Comparison of ENCODE assay signal across 9 mouse cellular contexts in genomic region chr8:123717516-123718490, GRCm38 (mm10).
A peak's percentile ranks its signal among the peaks of the same experiment; 100 is the strongest.
DNase-seq lines count a peak whose midpoint lies in the region; ATAC-seq and TF ChIP-seq lines count a peak whose summit lies in the region.
"Had no signal": no experiment of that assay in that cellular context is flagged by ENCODE, and none has a peak within 500 bp of the region (broad histone marks: within the 10 kb centered on the region; RNA-seq: fewer than 3 reads in every experiment).

No protein-coding gene starts in this region.

- 0 out of 2 replicates have a peak overlapping the region, but pooled peaks have one; percentile 31 for H3K27ac ChIP-seq in forebrain, embryonic 12.5 days
- H3K27ac ChIP-seq in forebrain, embryonic 11.5 days (ENCODE audit: low read depth, low read length) = no peak overlapping the region
- peak overlapping the region; percentile 80 for H3K27ac ChIP-seq in heart, postnatal 0 days (ENCODE audit: low read depth)
- H3K27ac ChIP-seq in limb, embryonic 14.5 days (replicated peaks; ENCODE audit: low read depth, low read length) = no peak overlapping the region
- H3K27ac ChIP-seq in stomach, embryonic 16.5 days (ENCODE audit: low read length) = peak overlapping the region; percentile 76
- H3K27ac ChIP-seq in forebrain, embryonic 15.5 days (replicated peaks) = no peak overlapping the region
- H3K27ac ChIP-seq: embryonic facial prominence, embryonic 15.5 days had no signal

- no peak overlapping the region for H3K4me2 ChIP-seq in forebrain, embryonic 12.5 days
- H3K4me2 ChIP-seq in forebrain, embryonic 11.5 days (ENCODE audit: low read depth, low read length, severe bottlenecking) = no peak overlapping the region
- H3K4me2 ChIP-seq in heart, postnatal 0 days (ENCODE audit: low read depth, low read length) = no peak overlapping the region
- H3K4me2 ChIP-seq in limb, embryonic 14.5 days (replicated peaks; ENCODE audit: low read depth, low read length, severe bottlenecking) = no peak overlapping the region
- no peak overlapping the region for H3K4me2 ChIP-seq in stomach, embryonic 16.5 days (ENCODE audit: low read depth, low read length)
- H3K4me2 ChIP-seq in forebrain, embryonic 15.5 days (replicated peaks) = no peak overlapping the region
- H3K4me2 ChIP-seq: embryonic facial prominence, embryonic 15.5 days had no signal

- H3K27me3 ChIP-seq in forebrain, embryonic 12.5 days = no peaks in the 10 kb centered on the region
- no peaks in the 10 kb centered on the region for H3K27me3 ChIP-seq in forebrain, embryonic 11.5 days (ENCODE audit: control insufficient read depth, insufficient read depth, low read length)
- H3K27me3 ChIP-seq in heart, postnatal 0 days (ENCODE audit: control insufficient read depth, insufficient read depth, low read length) = no peaks in the 10 kb centered on the region
- H3K27me3 ChIP-seq in limb, embryonic 14.5 days (ENCODE audit: control insufficient read depth, insufficient read depth, low read length) = no peaks in the 10 kb centered on the region
- H3K27me3 ChIP-seq in stomach, embryonic 16.5 days (ENCODE audit: control insufficient read depth, insufficient read depth, low read length) = no peaks in the 10 kb centered on the region
- no peaks in the 10 kb centered on the region for H3K27me3 ChIP-seq in forebrain, embryonic 15.5 days
- H3K27me3 ChIP-seq: embryonic facial prominence, embryonic 15.5 days had no signal

- no peak for TF ChIP-seq POLR2A in limb, embryonic 14.5 days (IDR thresholded peaks at IDR 0.05; ENCODE audit: borderline replicate concordance, extremely low read depth, insufficient read depth, insufficient read length)

- H3K9ac ChIP-seq in forebrain, embryonic 12.5 days = no peak overlapping the region
- H3K9ac ChIP-seq in forebrain, embryonic 11.5 days (ENCODE audit: low read length) = no peak overlapping the region
- no peak overlapping the region for H3K9ac ChIP-seq in heart, postnatal 0 days (replicated peaks; ENCODE audit: low read depth, low read length)
- H3K9ac ChIP-seq in limb, embryonic 14.5 days (ENCODE audit: low read depth, low read length, severe bottlenecking) = no peak overlapping the region
- 0 out of 2 replicates have a peak overlapping the region, but pooled peaks have one; percentile 28 for H3K9ac ChIP-seq in stomach, embryonic 16.5 days (ENCODE audit: low read length)
- no peak overlapping the region for H3K9ac ChIP-seq in forebrain, embryonic 15.5 days (replicated peaks)
- H3K9ac ChIP-seq: embryonic facial prominence, embryonic 15.5 days had no signal

- no peak for DNase-seq in forebrain, embryonic 11.5 days (ENCODE audit: low spot score)
- DNase-seq in adrenal gland, adult 18-20 months (ENCODE audit: low spot score in 2 of 2) = peak; percentile 47 to 61
- peak; percentile 85 for DNase-seq in heart, postnatal 0 days (ENCODE audit: low spot score)
- peak; percentile 29 for DNase-seq in limb, embryonic 14.5 days (ENCODE audit: low spot score)
- no peak for DNase-seq in cerebellum, postnatal 25 days

- no peak for ATAC-seq in forebrain, embryonic 12.5 days (ENCODE audit: low FRiP score)
- ATAC-seq in forebrain, embryonic 11.5 days (replicated peaks; ENCODE audit: low FRiP score) = no peak
- peak; percentile 85 for ATAC-seq in heart, postnatal 0 days (ENCODE audit: insufficient read depth, low read depth)
- ATAC-seq in limb, embryonic 14.5 days (ENCODE audit: low FRiP score, low read depth) = no peak
- ATAC-seq in stomach, embryonic 16.5 days (ENCODE audit: insufficient read depth, low FRiP score) = peak; percentile 84
- no peak for ATAC-seq in forebrain, embryonic 15.5 days (replicated peaks)

- no peak for TF ChIP-seq EP300 in heart, postnatal 0 days (IDR thresholded peaks at IDR 0.05; ENCODE audit: low read depth)

- TF ChIP-seq CTCF in heart, postnatal 0 days (IDR thresholded peaks at IDR 0.05; ENCODE audit: low read depth) = no peak

- H3K36me3 ChIP-seq in forebrain, embryonic 12.5 days (replicated peaks) = no peaks in the 10 kb centered on the region
- no peaks in the 10 kb centered on the region for H3K36me3 ChIP-seq in forebrain, embryonic 11.5 days (ENCODE audit: control insufficient read depth, insufficient read depth, low read length)
- H3K36me3 ChIP-seq in heart, postnatal 0 days (replicated peaks; ENCODE audit: control insufficient read depth, insufficient read depth, low read length) = no peaks in the 10 kb centered on the region
- H3K36me3 ChIP-seq in limb, embryonic 14.5 days (ENCODE audit: control insufficient read depth, insufficient read depth, low read length) = no peaks in the 10 kb centered on the region
- no peaks in the 10 kb centered on the region for H3K36me3 ChIP-seq in stomach, embryonic 16.5 days (ENCODE audit: control insufficient read depth, insufficient read depth, low read length)
- no peaks in the 10 kb centered on the region for H3K36me3 ChIP-seq in forebrain, embryonic 15.5 days
- H3K36me3 ChIP-seq: embryonic facial prominence, embryonic 15.5 days had no signal

- H3K4me3 ChIP-seq in forebrain, embryonic 12.5 days (replicated peaks) = no peak overlapping the region
- no peak overlapping the region for H3K4me3 ChIP-seq in forebrain, embryonic 11.5 days (ENCODE audit: low read depth, low read length)
- no peak overlapping the region for H3K4me3 ChIP-seq in heart, postnatal 0 days (ENCODE audit: low read depth, low read length)
- H3K4me3 ChIP-seq in limb, embryonic 14.5 days (replicated peaks; ENCODE audit: low read length) = no peak overlapping the region
- no peak overlapping the region for H3K4me3 ChIP-seq in stomach, embryonic 16.5 days (replicated peaks; ENCODE audit: low read length)
- H3K4me3 ChIP-seq in forebrain, embryonic 15.5 days = no peak overlapping the region
- H3K4me3 ChIP-seq: embryonic facial prominence, embryonic 15.5 days had no signal

- 77% methylated on average over 15 of the region's 15 CpGs for WGBS in forebrain, embryonic 12.5 days
- WGBS in forebrain, embryonic 11.5 days = 77% methylated on average over 14 of the region's 15 CpGs
- 58% methylated on average over 15 of the region's 15 CpGs for WGBS in heart, postnatal 0 days
- 75% methylated on average over 15 of the region's 15 CpGs for WGBS in limb, embryonic 14.5 days
- WGBS in stomach, embryonic 16.5 days = 65% methylated on average over 15 of the region's 15 CpGs
- 75% methylated on average over 15 of the region's 15 CpGs for WGBS in forebrain, embryonic 15.5 days

- peaks cover 37% of the 10 kb centered on the region for H3K4me1 ChIP-seq in forebrain, embryonic 12.5 days
- H3K4me1 ChIP-seq in forebrain, embryonic 11.5 days (replicated peaks; ENCODE audit: control insufficient read depth, insufficient read depth, low read length) = peaks cover 14% of the 10 kb centered on the region; the same call in 1 of the 2 replicates
- peaks cover 22% of the 10 kb centered on the region; the same call in 1 of the 2 replicates for H3K4me1 ChIP-seq in heart, postnatal 0 days (ENCODE audit: control insufficient read depth, insufficient read depth)
- peaks cover 20% of the 10 kb centered on the region for H3K4me1 ChIP-seq in limb, embryonic 14.5 days (ENCODE audit: control insufficient read depth, insufficient read depth, low read length)
- H3K4me1 ChIP-seq in stomach, embryonic 16.5 days (ENCODE audit: control insufficient read depth, insufficient read depth, low read length) = peaks cover 24% of the 10 kb centered on the region
- H3K4me1 ChIP-seq in forebrain, embryonic 15.5 days = peaks cover 19% of the 10 kb centered on the region

- no peaks in the 10 kb centered on the region for H3K9me3 ChIP-seq in forebrain, embryonic 12.5 days
- no peaks in the 10 kb centered on the region for H3K9me3 ChIP-seq in forebrain, embryonic 11.5 days (ENCODE audit: control insufficient read depth, low read length)
- no peaks in the 10 kb centered on the region for H3K9me3 ChIP-seq in heart, postnatal 0 days (replicated peaks; ENCODE audit: control insufficient read depth, low read length)
- no peaks in the 10 kb centered on the region for H3K9me3 ChIP-seq in limb, embryonic 14.5 days (ENCODE audit: control insufficient read depth, low read length)
- H3K9me3 ChIP-seq in stomach, embryonic 16.5 days (replicated peaks; ENCODE audit: control insufficient read depth, low read length) = no peaks in the 10 kb centered on the region
- no peaks in the 10 kb centered on the region for H3K9me3 ChIP-seq in forebrain, embryonic 15.5 days
- H3K9me3 ChIP-seq: embryonic facial prominence, embryonic 15.5 days had no signal

Comparison
In these comparisons a context has a peak if more than half of its experiments do, and no peak if none do; other contexts are left out.
1. H3K27ac ChIP-seq: peak in forebrain, embryonic 12.5 days (single experiment), heart, postnatal 0 days (single experiment) and stomach, embryonic 16.5 days (single experiment); none in forebrain, embryonic 11.5 days (single experiment), limb, embryonic 14.5 days (single experiment) and forebrain, embryonic 15.5 days (single experiment).
2. ATAC-seq: peak in heart, postnatal 0 days (single experiment) and stomach, embryonic 16.5 days (single experiment); none in forebrain, embryonic 12.5 days (single experiment), forebrain, embryonic 11.5 days (single experiment), limb, embryonic 14.5 days (single experiment) and forebrain, embryonic 15.5 days (single experiment).
3. DNase-seq: peak in adrenal gland, adult 18-20 months (2 of 2), heart, postnatal 0 days (single experiment) and limb, embryonic 14.5 days (single experiment); none in forebrain, embryonic 11.5 days (single experiment) and cerebellum, postnatal 25 days (0 of 2).